13 mouse cellular contexts compared by ENCODE assay signal in the genomic region with DNA sequence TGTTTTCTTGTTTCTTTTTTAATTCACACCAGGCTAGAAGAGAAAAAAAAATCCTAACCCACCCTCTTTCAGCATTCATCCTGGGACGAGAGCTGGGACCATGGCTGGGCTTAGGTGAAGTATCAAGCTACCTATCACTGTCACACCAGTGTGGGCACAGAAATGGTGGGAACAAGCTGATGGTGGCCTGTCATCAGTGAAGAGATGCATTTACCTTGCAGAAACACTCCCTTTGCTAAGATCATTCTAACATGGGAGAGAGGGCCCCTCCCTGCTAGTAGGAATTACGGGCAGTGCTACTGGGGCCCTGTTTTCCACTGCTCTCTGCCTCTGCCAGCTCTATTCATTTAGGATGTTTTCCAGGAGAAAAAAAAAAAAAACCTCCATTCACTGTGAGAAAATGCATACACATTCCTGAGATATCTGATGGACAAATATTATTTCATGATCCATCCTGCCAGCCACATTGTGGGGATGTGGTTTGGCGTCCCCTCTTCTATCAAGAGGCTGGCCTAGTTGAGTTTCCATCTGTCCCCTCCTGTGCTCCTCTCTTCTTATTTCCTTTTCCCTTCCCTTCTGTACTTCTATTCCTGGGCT.
"Had no signal": no experiment of that assay in that cellular context is flagged by ENCODE, and none has a peak within 500 bp of the region (broad histone marks: within the 10 kb centered on the region; RNA-seq: fewer than 3 reads in every experiment).

No protein-coding gene starts in this region.

- H3K27ac ChIP-seq: kidney, embryonic 15.5 days; limb, embryonic 10.5 days; liver, embryonic 15.5 days; midbrain, embryonic 10.5 days had no signal

- H3K27me3 ChIP-seq: kidney, embryonic 15.5 days; liver, embryonic 15.5 days had no signal

- H3K4me2 ChIP-seq: kidney, embryonic 15.5 days; liver, embryonic 11.5 days; liver, embryonic 15.5 days; lung, embryonic 14.5 days had no signal

- H3K36me3 ChIP-seq: kidney, embryonic 15.5 days; limb, embryonic 10.5 days; liver, embryonic 15.5 days; midbrain, embryonic 10.5 days had no signal

- ATAC-seq: midbrain, embryonic 16.5 days had no signal

- H3K4me3 ChIP-seq: kidney, embryonic 15.5 days; limb, embryonic 10.5 days; liver, embryonic 15.5 days; midbrain, embryonic 10.5 days had no signal

- DNase-seq: kidney, postnatal 25 days; lung, embryonic 14.5 days; lung, postnatal 10 days; lung, postnatal 4 days; right cerebral cortex, adult 18-20 months; right cerebral cortex, postnatal 25 days; thymus, postnatal 4 days had no signal

- H3K4me1 ChIP-seq: kidney, embryonic 15.5 days; limb, embryonic 10.5 days; liver, embryonic 15.5 days had no signal

- H3K9ac ChIP-seq: kidney, embryonic 15.5 days; liver, embryonic 15.5 days; lung, embryonic 14.5 days had no signal

- H3K9me3 ChIP-seq: kidney, embryonic 15.5 days; limb, embryonic 10.5 days; liver, embryonic 15.5 days; midbrain, embryonic 10.5 days had no signal
